Mouse (Mus musculus): Measurements from ENCODE around the gene Msh5.
A peak's percentile ranks its signal among the peaks of the same experiment; 100 is the strongest.

Msh5 gene

DNA sequence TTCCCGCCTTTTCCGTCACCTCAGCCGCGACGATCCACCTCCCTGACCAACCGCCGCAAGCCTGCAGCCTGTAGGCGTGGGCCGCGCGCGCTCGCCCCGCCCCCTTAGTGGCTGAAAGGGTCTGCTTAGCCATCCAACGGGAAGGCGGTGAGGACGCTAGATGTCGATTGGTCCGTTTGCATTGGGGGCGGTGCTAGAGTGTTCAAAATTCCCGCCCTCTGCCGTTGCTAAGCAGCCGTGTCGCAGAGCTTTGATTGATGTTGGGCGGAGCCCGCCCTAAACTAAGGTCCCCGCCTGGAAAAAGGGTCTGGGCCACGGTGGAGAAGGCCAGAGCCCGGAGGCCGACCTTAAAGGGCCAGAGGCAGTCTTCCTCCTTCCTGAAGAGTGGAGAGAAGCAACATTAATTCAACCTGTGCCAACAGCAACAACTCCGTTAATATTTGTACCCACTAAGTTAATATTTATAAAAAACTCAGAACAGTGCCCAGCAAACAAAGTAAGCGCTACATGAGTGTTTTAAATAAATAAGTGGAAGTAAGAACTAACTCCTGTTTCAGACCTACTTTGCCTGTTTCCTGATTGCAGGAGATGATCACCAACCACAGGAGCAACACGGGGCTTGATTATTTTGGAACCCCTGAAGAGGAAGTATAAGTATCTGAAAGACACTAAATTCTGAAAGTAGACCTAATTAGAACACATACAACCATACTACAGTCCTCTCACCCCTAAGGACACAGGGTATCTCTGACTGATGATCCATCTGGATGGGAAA lies at the start of gene Msh5:
Gene Msh5 (minus strand): TSS at position 65 of the 775 bp plus-strand sequence.
- peak; percentile 98 for DNase-seq (ENCODE audit: low spot score in 2 of 2)

DNA sequence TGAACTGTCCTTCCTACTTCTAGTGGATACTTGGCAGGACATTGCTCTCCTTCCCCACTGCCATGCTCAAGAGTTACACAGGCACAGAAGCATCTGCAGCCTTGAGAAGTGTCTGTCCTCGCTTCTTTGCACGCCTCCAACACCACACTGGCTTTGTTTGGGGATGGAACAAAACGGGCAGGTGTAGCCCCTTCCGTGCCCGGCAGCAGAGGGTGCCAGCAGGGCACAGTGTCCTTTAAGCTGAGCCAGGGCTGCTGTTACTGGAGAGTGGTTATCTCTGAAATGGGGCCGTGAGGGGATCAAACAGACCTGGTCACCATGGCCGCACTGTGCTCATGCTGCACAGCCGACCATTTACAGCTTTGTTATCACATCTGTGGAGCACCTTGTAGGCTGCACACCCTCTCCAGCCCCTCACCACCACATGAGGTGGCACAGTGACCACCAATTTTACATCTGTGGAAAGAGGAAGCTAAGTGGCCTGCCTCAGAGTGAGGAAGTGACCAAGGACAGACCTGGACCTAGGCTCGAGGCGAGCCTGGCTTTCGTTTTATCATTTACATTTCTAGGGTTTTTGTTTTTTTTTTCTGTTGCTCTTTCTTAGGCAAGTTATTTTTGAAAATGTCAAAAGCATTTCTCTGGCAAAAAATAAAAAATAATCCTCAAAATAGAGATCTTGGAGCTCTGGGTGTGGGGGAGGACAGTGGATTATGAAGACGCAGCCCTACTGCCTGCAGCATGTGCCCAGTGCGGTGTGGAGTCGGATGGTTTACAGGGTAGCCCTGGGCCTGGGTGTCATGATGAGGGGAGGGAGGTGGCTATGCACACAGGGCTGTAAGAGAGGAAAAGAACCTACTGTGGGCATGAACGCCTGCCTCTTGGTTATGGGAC lies 48.2 kb upstream of the Msh5 start:
- no peak for DNase-seq (ENCODE audit: low spot score in 2 of 2)

DNA sequence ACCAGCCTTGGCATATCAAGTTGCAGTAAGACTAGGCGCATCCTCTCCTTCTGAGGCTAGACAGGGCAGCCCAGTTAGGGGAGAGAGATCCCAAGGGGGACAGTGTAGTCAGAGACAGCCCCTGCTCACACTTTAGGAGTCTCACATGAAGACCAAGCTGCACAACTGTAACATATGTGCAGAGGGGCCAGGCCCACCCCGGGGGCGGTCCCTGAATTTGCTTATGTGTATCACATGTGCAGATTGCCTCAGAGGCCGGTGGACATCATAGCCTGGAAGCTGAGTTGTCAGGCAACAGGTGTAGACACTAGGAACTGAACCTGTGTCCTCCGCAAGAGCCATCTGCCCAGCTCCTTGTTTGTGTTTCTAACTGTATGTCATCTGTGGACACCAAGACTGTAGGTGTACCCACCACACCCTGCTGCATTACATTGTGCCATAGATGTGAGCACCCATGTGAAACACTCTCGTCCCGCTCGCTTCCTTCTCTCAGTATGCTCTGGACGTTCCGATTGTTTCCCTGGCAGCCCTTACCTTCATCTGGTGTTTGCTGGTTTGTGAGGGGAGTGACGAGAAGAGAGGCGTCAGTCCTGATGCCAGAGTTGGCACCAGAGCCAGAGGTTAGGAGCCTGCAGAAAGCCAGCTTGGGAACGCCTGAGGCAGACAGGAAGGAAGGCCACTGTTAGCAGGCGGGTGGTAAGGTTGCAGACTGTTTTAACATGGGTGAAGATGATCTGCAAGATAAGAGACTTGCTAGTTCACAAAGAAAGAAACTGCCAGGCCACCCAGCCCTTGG lies 46.1 kb upstream of the Msh5 start:
- no peak for DNase-seq (ENCODE audit: low spot score in 2 of 2)

DNA sequence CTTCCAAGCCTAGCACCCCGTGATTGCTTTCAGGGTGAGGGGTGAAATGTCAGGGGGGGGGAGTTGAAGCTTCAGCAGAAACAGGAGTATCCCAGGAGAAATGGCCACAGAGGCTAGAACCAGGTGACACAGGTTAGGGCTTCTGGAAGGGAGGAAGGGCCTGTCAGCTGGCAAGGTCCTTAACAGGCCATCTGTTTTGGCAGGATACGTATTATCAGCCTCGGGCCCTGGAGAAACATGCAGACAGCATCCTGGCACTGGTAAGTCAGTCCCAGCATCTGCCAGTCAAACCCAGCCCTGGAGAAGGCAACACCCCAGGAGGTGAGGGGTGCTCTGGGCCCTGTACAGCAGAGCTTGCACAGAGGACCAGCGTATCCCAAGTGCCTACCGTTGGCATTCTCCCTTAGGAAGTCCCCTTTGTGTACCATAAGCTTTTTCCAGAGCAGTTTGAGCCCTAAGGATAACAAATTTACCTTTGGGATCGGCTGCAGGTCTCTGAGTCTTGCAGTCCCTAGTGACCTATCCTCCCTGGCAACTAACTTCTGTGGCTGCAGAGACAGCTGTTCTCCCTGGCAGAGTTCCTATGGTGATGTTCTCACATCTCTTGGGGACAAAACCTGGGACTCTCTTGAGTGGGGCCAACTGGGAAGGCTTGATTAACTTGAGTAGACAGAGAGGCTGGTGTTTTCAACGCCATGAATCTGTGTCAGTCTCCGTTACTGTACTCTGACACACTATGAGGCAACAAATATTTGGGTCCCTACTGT lies 43.8 kb upstream of the Msh5 start:
- DNase-seq (ENCODE audit: low spot score in 2 of 2) = peak; percentile 59 to 74

DNA sequence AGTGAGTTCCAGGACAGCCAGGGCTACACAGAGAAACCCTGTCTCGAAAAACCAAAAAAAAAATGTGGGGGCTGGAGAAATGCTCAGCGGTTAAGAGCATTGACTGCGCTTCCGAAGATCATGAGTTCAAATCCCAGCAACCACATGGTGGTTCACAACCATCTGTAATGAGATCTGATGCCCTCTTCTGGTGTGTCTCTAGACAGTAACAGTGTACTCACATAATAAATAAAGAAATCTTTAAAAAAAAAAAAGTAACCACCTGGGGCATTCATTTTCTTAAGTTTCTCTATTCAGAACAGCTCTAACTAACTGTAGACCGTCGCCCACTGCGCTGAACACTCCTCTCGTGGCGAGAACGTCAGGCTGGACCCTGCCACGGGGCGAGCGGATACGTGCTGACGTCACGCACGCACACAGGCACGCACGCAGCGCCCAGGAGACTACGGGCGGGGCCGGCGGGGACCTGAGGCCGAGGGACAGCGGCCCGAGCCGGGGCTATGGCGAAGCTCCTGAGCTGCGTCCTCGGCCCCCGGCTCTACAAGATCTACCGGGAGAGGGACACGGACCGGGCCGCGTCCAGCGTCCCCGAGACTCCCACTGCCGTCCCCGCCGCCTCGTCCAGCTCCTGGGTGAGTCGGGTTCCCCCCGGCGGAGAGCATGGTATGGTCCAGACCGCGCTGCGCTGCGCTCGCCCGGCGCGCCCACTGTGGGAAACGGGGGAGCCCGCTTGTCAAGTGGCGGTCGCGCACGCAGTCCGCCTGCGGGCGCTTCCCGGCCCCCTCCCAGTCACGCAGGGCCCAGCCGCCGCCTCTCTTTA lies 42.5 kb upstream of the Msh5 start, which contains the start of gene Abhd16a:
Gene Abhd16a (plus strand): TSS at position 439 of the 820 bp plus-strand sequence.
- peak; percentile 92 to 97 for DNase-seq (ENCODE audit: low spot score in 2 of 2)

DNA sequence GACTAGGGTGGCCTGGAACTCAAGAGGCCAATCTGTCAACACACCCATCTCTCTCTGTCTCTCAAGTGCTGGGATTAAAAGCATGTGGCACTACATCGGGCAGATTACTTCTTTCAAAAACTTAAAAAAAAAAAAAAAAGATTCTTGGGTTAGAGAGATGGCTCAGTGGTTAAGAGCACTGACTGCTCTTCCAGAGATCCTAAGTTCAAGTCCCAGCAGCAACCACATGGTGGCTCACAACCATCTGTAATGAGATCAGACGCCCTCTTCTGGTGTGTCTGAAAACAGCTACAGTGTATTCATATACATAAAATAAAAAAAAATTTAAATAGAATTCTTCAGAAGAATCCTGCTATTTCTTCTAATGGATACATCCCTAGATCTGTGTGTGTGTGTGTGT lies 41.6 kb upstream of the Msh5 start:
- DNase-seq (ENCODE audit: low spot score in 2 of 2) = no peak

DNA sequence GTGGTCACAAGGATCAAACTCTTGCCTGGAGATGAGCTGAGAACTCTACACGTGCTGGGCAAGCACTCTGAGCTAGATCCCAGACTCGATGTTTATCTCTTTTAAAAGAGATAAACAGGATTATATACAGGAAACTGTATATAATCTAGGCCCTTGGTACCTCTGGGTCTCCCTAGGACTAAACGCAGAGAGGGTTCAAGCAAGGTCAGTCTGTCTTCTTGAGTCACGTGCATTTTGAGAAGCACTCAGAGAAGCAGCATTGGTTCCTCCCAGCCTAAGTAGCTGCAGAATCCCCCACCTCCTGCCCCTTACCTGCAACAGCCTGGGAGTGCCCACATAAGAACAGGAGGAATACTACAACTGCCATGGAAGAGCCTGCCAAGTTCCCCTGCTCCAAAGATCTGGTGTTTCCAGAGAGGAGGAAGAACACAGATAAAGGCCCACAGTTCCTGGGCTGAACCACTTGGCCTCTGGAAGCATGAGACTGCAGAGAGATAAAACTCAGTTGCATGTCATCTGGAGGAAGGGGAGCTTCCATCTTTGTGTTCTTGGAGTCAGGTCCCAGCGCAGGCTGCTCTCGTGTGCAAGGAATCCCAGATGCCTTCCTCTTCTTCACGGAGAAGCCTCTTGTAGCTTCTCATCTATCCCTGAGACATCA lies 38.8 kb upstream of the Msh5 start, which contains the start of gene Ly6g6f:
Gene Ly6g6f (minus strand): TSS at position 403 of the 658 bp plus-strand sequence.
- no peak for DNase-seq (ENCODE audit: low spot score in 2 of 2)

DNA sequence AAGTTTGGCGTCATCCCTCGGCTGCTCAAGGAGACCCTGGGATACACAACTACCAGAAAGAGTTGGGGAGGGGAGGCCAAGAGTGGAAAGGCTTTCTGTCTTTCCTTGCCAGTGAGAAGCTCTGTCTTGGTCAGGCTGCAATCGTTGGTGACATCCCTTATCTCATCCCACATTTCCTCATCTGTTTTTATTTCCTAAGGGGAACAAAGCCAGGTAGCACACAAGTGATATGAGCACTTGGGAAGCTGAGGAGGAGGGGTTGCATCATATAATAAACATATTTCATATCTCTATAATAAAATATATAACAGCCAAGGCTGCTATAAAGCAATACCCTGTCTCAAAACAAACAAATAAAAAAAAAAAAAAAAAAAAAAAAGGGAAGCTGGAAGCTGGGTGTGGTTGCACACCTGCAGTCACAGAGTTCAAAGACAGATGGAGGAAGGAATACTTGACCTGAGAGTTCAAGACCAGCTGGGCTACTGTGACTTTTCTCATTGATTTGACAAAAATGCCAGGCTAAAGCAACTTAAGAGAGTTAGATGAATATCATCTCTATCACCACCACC lies 37.5 kb upstream of the Msh5 start:
- no peak for DNase-seq (ENCODE audit: low spot score in 2 of 2)

DNA sequence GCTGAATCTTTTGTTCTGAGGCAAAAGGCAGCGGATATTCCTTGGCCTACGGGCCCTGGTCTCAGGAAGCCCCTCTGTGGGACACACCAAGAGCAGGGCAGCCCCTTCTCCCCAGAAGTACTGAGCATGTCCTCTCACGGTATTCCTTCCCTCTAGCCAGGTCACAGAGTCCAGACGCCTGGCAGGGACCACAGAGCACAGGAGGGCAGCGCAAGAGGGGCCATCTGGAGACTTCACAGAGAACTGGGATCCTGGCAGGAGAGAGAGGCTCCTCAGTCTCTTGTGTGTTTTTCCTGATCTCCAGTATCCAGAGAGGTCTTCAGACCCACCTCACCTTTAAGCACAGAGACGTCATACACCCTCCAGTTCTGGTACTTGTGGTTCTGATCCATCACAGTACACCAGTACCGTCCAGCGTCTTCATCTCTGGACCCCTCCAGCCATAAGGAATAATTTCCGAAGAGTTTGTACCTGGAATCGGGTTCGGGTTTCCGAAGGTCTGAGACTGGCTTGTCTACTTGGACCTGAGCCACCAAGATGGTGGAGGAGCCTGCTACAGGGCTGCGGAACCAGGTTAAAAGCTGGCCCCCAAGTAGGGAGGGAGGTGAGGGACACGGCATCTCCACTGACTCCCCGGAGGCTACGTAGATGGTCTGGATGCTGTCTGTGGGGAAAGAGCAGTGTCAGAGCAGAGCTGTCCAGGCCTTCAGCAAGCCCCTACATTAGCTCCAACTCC lies 36.5 kb upstream of the Msh5 start:
- DNase-seq (ENCODE audit: low spot score in 2 of 2) = no peak

DNA sequence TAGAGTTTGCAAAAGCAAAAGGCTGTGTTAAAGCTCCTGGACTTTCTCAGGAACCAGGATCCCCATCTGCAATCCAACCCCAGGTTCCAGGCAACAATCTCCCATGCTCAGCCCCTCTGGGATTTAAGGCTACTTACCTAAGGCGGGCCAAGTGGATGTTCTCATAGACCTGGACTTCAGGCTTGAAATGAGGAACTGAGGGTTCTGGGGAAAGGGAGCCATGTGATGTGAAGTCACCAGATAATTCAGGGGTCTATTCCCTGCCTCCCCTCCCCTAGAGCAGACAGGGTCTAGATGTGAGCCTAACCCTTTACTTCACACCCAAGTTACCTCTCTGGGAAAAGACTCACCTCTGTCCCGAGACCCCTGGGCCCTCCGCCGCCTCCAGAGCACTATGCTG lies 34.2 kb upstream of the Msh5 start:
- no peak for DNase-seq (ENCODE audit: low spot score in 2 of 2)

DNA sequence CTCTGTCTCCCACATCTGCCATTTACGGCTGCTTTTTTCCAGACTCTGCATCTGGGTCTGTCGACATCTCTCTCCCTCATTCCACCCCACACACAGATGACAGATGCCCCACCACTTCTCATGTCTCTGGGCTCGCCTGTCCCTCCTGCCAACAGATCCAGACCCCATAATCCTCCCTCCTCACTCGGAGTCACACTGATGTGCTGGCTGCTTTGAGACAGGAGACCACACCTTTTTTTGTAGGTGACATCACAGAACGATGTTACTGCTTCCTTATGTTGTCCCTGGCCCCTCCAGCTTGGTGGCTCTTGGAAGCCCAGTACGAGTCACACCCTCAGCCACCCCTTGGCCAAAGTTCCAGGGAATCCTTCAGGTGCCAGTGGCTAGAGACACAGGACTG lies 33.7 kb upstream of the Msh5 start:
- no peak for DNase-seq (ENCODE audit: low spot score in 2 of 2)

DNA sequence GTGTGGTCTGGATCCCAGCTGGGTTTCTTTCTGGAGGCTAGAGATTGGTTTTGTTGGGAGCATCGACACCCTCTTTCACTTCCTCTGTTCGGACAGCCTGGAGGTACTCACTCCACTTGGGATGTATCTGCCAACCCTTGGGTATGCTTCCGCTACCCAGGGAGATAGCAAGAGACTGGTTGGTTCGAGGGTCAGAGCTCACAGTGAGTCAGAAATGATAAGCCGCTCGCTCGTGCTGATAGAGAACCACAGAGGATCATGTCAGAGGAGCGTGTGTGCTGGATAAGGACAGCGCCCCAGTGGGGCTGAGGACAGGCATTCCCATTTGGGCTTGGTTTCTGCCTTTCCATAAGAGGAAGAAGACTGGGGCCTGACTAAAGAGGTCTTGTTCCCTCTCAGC lies 33.2 kb upstream of the Msh5 start:
- peak in 1 of 2 experiments; percentile 41 for DNase-seq (ENCODE audit: low spot score in 2 of 2)

DNA sequence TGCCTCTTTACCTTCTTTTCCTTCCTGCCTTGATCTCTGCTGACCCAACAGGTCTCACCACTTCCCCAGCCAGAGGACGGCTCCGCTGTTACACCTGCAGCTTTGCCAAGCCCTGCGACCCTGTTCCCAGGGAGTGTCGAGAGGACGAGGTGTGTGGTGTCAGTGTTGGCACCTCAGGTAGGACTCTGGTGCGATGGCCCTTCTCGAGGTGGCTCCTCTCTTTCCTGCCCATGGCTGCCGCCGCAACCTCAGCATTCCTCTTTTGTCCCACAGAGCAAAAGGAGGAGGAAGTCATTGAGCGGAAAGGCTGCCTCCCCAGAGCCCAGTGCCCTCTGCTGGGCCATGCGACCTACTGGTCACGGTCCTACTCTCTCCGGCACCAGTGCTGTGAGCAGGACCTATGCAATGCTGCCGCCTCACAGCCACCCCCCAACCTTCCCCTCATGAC lies 31.3 kb upstream of the Msh5 start, which contains the start of gene Ly6g6d:
Gene Ly6g6d (minus strand): TSS at position 280 of the 448 bp plus-strand sequence.
- DNase-seq (ENCODE audit: low spot score in 2 of 2) = no peak

DNA sequence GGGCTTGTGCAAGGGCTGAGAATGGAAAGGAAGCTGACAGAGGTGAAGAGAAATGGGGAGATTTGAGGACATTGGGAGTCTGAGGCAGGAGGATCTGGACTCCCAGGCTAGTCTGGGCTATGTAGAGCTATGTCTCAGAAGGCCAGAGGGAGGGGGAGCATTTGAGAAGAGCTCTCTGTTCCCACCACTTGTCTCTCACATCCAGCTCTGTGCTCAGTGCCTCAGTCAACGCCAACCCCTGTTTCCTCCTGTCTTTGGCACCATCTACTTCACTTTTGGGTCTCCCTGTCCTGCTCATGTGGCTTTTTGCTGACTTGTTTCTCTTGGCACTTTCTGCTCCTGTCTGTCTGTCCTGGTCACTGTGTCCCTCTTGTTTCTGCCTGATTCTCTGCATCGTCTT lies 30.7 kb upstream of the Msh5 start:
- DNase-seq (ENCODE audit: low spot score in 2 of 2) = no peak

DNA sequence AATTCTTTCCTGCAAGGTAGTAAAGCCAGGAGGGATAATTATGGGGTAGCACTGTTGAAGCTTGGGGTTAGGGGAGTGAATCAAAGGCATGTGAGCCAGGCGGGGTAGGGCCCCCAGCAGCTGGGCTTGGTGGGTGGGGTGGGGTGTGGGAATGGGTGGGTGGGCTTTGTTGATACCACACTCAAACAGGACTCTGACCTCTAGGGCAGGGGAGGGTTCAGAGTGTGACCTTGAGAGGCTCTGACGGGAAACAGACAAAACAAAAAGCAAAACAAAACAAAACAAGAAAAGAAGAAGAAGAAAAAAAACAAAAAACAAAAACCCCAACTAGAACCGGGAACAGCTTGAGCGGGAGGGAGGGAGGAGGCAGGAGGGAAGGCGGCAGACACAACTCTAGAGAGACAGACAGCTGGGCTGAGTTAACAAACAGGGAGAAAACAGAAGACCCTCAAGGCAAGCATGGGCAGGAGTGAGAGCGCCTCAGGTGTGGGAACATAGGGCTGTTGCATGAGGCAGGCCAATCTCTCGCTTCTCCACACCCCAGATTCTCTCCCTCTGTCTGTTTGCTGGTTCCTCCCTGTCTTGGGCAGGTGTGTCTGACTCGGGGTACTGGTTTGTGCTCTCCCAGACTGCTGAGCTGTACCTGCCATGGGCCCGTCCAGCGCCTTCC lies 30.1 kb upstream of the Msh5 start, which contains the start of gene Ly6g6e:
Gene Ly6g6e (plus strand): TSS at position 396 of the 670 bp plus-strand sequence.
- no peak for DNase-seq (ENCODE audit: low spot score in 2 of 2)

DNA sequence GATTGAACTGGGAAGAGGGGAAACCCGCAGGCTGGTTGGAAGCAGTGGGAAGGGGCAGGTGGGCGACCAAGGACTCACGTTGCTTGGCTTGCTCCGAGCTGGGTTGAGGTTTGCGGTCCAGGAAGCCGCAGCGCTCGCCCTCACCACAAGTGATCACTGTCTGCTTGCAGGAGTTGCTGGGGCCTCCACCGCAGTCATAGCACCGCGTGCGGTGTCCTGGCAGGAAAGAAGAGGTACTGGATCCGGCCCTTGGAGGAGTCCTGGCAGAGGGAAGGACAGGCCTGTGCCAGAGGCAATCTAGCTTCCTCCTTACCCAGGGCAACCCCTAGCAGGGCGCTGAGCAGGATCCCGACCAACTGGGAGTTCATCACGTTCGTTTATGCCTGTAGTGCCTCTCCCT lies 27.6 kb upstream of the Msh5 start:
- DNase-seq (ENCODE audit: low spot score in 2 of 2) = no peak

DNA sequence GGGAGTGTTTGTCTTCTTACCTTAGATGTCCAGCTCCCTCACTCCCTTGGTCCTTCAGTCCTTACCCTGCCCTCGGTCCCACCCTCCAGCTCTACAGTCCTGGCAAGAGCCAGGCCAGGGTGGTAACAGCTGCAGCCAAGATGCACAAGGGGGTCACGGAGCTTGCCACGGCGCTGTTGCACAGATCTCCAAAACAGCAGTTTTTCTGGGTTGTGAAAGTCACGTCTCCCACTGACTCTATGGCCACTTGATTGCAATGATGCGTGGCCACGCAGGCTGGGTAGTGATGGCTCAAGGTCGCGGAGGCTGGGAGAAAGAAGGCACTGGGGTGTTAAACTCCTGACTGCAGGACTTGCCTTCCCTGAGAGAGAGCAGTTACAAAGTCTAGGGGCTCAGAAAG lies 24.9 kb upstream of the Msh5 start:
- DNase-seq (ENCODE audit: low spot score in 2 of 2) = no peak

All from spleen, postnatal 4 days (tissue).